Comparison of ENCODE assay signal across 8 mouse cellular contexts in genomic region chr15:82353078-82353744, GRCm38 (mm10). TPM values are rescaled to one million over a fixed set of nuclear protein-coding genes. Genes with fewer than 3 reads are reported as not detected.
DNase-seq lines count a peak whose midpoint lies in the region; ATAC-seq and TF ChIP-seq lines count a peak whose summit lies in the region.

No protein-coding gene starts in this region.

- TF ChIP-seq RAD21 in MEL (IDR thresholded peaks at IDR 0.05; ENCODE audit: low read depth, low read length), result no peak

- peaks cover 9 to 30% of the 10 kb centered on the region in 2 experiments for H3K4me1 ChIP-seq in MEL (ENCODE audit: control insufficient read depth in 1 of 2, insufficient read depth in 2 of 2, low read length in 2 of 2)
- H3K4me1 ChIP-seq in forebrain, postnatal 0 days (ENCODE audit: insufficient read depth), result peaks cover 11% of the 10 kb centered on the region
- H3K4me1 ChIP-seq in liver, embryonic 14.5 days (replicated peaks; ENCODE audit: control insufficient read depth in 2 of 2, insufficient read depth in 2 of 2, low read length in 1 of 2), result peaks cover 32 to 42% of the 10 kb centered on the region in 2 experiments

- no peak for TF ChIP-seq CTCF in MEL (IDR thresholded peaks at IDR 0.05 in 2 of 3, conservative IDR thresholded peaks at IDR 0.05 in 1 of 3; ENCODE audit: control insufficient read depth in 1 of 3, insufficient read depth in 1 of 3, low read depth in 2 of 3, low read length in 3 of 3, poor library complexity in 1 of 3, severe bottlenecking in 1 of 3)
- no peak for TF ChIP-seq CTCF in forebrain, postnatal 0 days (IDR thresholded peaks at IDR 0.05; ENCODE audit: low read depth)
- no peak for TF ChIP-seq CTCF in liver, embryonic 14.5 days (IDR thresholded peaks at IDR 0.05; ENCODE audit: low read depth)

- no peak for TF ChIP-seq EP300 in MEL (IDR thresholded peaks at IDR 0.05; ENCODE audit: low read depth in 1 of 2, low read length in 2 of 2)
- no peak for TF ChIP-seq EP300 in liver, embryonic 14.5 days (IDR thresholded peaks at IDR 0.05; ENCODE audit: low read depth)

- no peak for TF ChIP-seq POLR2A in MEL (IDR thresholded peaks at IDR 0.05; ENCODE audit: control insufficient read depth in 1 of 2, insufficient read depth in 1 of 2, low read depth in 1 of 2, low read length in 2 of 2, poor library complexity in 1 of 2)

- peak overlapping the region; percentile 57 for H3K27ac ChIP-seq in MEL (ENCODE audit: control insufficient read depth, low read depth, low read length)
- H3K27ac ChIP-seq in forebrain, postnatal 0 days (ENCODE audit: low read depth, low read length), result peak overlapping the region; percentile 88; the same call in 1 of the 2 replicates
- H3K27ac ChIP-seq in liver, embryonic 14.5 days, result peak overlapping the region; percentile 67

- H3K27me3 ChIP-seq in MEL (ENCODE audit: control insufficient read depth in 1 of 2, insufficient read depth in 2 of 2, low read length in 2 of 2), result no peaks in the 10 kb centered on the region
- no peaks in the 10 kb centered on the region for H3K27me3 ChIP-seq in forebrain, postnatal 0 days (ENCODE audit: insufficient read depth, low read length)
- H3K27me3 ChIP-seq in liver, embryonic 14.5 days (ENCODE audit: control insufficient read depth, insufficient read depth, low read length), result no peaks in the 10 kb centered on the region

- H3K4me3 ChIP-seq in MEL (ENCODE audit: control insufficient read depth in 1 of 2, insufficient read depth in 1 of 2, low read depth in 2 of 2, low read length in 2 of 2), result peak overlapping the region; percentile 84
- H3K4me3 ChIP-seq in forebrain, postnatal 0 days (ENCODE audit: low read depth, low read length), result peak overlapping the region; percentile 97
- H3K4me3 ChIP-seq in liver, embryonic 14.5 days (ENCODE audit: insufficient read depth in 1 of 2, low read depth in 2 of 2, low read length in 2 of 2), result peak overlapping the region; percentile 80 to 82

- no peak for ATAC-seq in forebrain, postnatal 0 days
- ATAC-seq in liver, embryonic 14.5 days (ENCODE audit: insufficient read depth), result no peak

- peaks cover 28% of the 10 kb centered on the region for H3K79me2 ChIP-seq in MEL (ENCODE audit: control insufficient read depth, insufficient read depth, low read length, poor library complexity)

- H3K9ac ChIP-seq in MEL (ENCODE audit: control insufficient read depth, low read depth, low read length, poor library complexity, severe bottlenecking), result peak overlapping the region; percentile 88
- H3K9ac ChIP-seq in forebrain, postnatal 0 days, result peak overlapping the region; percentile 99
- peak overlapping the region; percentile 98 for H3K9ac ChIP-seq in liver, embryonic 14.5 days (replicated peaks)

- H3K4me2 ChIP-seq in forebrain, postnatal 0 days (ENCODE audit: low read depth), result peak overlapping the region; percentile 78
- H3K4me2 ChIP-seq in liver, embryonic 14.5 days (ENCODE audit: low read depth), result peak overlapping the region; percentile 90

- no peaks in the 10 kb centered on the region for H3K9me3 ChIP-seq in MEL (replicated peaks; ENCODE audit: insufficient read depth, low read length)
- H3K9me3 ChIP-seq in forebrain, postnatal 0 days (ENCODE audit: low read length), result no peaks in the 10 kb centered on the region
- H3K9me3 ChIP-seq in liver, embryonic 14.5 days (ENCODE audit: control insufficient read depth, low read length), result no peaks in the 10 kb centered on the region

- WGBS in forebrain, postnatal 0 days, result 28% methylated on average over 14 of the region's 14 CpGs
- WGBS in liver, embryonic 14.5 days (ENCODE audit: insufficient replicate concordance), result 14% methylated on average over 14 of the region's 14 CpGs

- DNase-seq in kidney, adult 18-20 months, result peak; percentile 45
- no peak for DNase-seq in kidney, postnatal 25 days
- DNase-seq in MEL (ENCODE audit: low read depth, low spot score), result peak; percentile 37
- DNase-seq in forebrain, postnatal 0 days, result no peak
- no peak for DNase-seq in liver, embryonic 14.5 days (ENCODE audit: low read depth in 3 of 3, low spot score in 3 of 3)
- DNase-seq in gastrocnemius, adult 18-20 months (ENCODE audit: low spot score), result no peak
- no peak for DNase-seq in adipocyte (ENCODE audit: low spot score)
- no peak for DNase-seq in testis, postnatal 10 days (ENCODE audit: low spot score)

- peaks cover 0 to 27% of the 10 kb centered on the region in 2 experiments; a peak in 2 of 4 replicates for H3K36me3 ChIP-seq in MEL (ENCODE audit: control insufficient read depth in 1 of 2, insufficient read depth in 2 of 2, low read length in 2 of 2)
- H3K36me3 ChIP-seq in forebrain, postnatal 0 days (ENCODE audit: insufficient read depth), result peaks cover 26% of the 10 kb centered on the region
- peaks cover 32% of the 10 kb centered on the region for H3K36me3 ChIP-seq in liver, embryonic 14.5 days (replicated peaks; ENCODE audit: control insufficient read depth, insufficient read depth, low read depth)

TF ChIP-seq in MEL, 35 proteins besides CTCF, POLR2A, EP300 and RAD21:
- TF ChIP-seq CHD1 (IDR thresholded peaks at IDR 0.05; ENCODE audit: low read depth, low read length) (0 out of 2 replicates have a peak, but pooled peaks have one; percentile 13), ZMIZ1 (IDR thresholded peaks at IDR 0.05; ENCODE audit: low read depth, low read length) (no peak)

RNA-seq across cellular contexts. Expression of gene Ndufa6, which starts 0.9 kb away (rescaled TPM):
- 377 and 417 TPM in 2 replicates for total RNA-seq in MEL (2012; rRNA removed)
- polyA plus RNA-seq in MEL (2012; ENCODE audit: insufficient read depth in 1 of 2, insufficient read length in 2 of 2, low read depth in 1 of 2, low replicate concordance in 2 of 2, missing spikeins in 1 of 2), result 100 to 1,000 TPM in 1 of 2 experiments, not detected in 1; 235 TPM
- 271 and 465 TPM in 2 replicates for total RNA-seq in forebrain, postnatal 0 days (2014; rRNA removed)
- 416 and 528 TPM in 2 replicates for polyA plus RNA-seq in forebrain, postnatal 0 days (2015; fragmentation: Nextera tagmentation; extraction: Ambion mirVana)
- 152 and 288 TPM in 2 replicates for polyA plus RNA-seq in liver, embryonic 14.5 days (2012; rRNA removed)
- 435 and 447 TPM in 2 replicates for polyA plus RNA-seq in liver, embryonic 14.5 days (2014; fragmentation: Nextera tagmentation; extraction: Ambion mirVana)
- total RNA-seq in gastrocnemius, adult 18-20 months (2021), result 100 to 1,000 TPM; 481 to 494 TPM

RNA-seq across cellular contexts. Expression of gene Smdt1, which starts 14.5 kb away (rescaled TPM):
- total RNA-seq in MEL (2012; rRNA removed), result 111 and 132 TPM in 2 replicates
- 100 to 1,000 TPM in 1 of 2 experiments, not detected in 1; 159 TPM for polyA plus RNA-seq in MEL (2012; ENCODE audit: insufficient read depth in 1 of 2, insufficient read length in 2 of 2, low read depth in 1 of 2, low replicate concordance in 2 of 2, missing spikeins in 1 of 2)
- 167 and 208 TPM in 2 replicates for total RNA-seq in forebrain, postnatal 0 days (2014; rRNA removed)
- polyA plus RNA-seq in forebrain, postnatal 0 days (2015; fragmentation: Nextera tagmentation; extraction: Ambion mirVana), result 337 and 359 TPM in 2 replicates
- polyA plus RNA-seq in liver, embryonic 14.5 days (2012; rRNA removed), result 109 and 121 TPM in 2 replicates
- 165 and 178 TPM in 2 replicates for polyA plus RNA-seq in liver, embryonic 14.5 days (2014; fragmentation: Nextera tagmentation; extraction: Ambion mirVana)
- 100 to 1,000 TPM; 123 to 154 TPM for total RNA-seq in gastrocnemius, adult 18-20 months (2021)

RNA-seq across cellular contexts. Expression of gene Pheta2, which starts 14.5 kb away (rescaled TPM):
- total RNA-seq in MEL (2012; rRNA removed), result 25.1 and 34.9 TPM in 2 replicates
- 10 to 100 TPM in 1 of 2 experiments, not detected in 1; 39.3 TPM for polyA plus RNA-seq in MEL (2012; ENCODE audit: insufficient read depth in 1 of 2, insufficient read length in 2 of 2, low read depth in 1 of 2, low replicate concordance in 2 of 2, missing spikeins in 1 of 2)
- 1.4 and 3.5 TPM in 2 replicates for total RNA-seq in forebrain, postnatal 0 days (2014; rRNA removed)
- polyA plus RNA-seq in forebrain, postnatal 0 days (2015; fragmentation: Nextera tagmentation; extraction: Ambion mirVana), result 0.83 and 1.1 TPM in 2 replicates
- polyA plus RNA-seq in liver, embryonic 14.5 days (2012; rRNA removed), result 22.1 and 24.8 TPM in 2 replicates
- polyA plus RNA-seq in liver, embryonic 14.5 days (2014; fragmentation: Nextera tagmentation; extraction: Ambion mirVana), result 18.7 and 22.5 TPM in 2 replicates
- total RNA-seq in gastrocnemius, adult 18-20 months (2021), result under 1 TPM; 0.23 to 0.26 TPM

RNA-seq across cellular contexts. Expression of gene Naga, which starts 14.5 kb away (rescaled TPM):
- total RNA-seq in MEL (2012; rRNA removed), result 23.9 and 26.4 TPM in 2 replicates
- polyA plus RNA-seq in MEL (2012; ENCODE audit: insufficient read depth in 1 of 2, insufficient read length in 2 of 2, low read depth in 1 of 2, low replicate concordance in 2 of 2, missing spikeins in 1 of 2), result 10 to 100 TPM in 1 of 2 experiments, not detected in 1; 59.5 TPM
- 27.0 and 47.5 TPM in 2 replicates for total RNA-seq in forebrain, postnatal 0 days (2014; rRNA removed)
- 26.7 and 33.7 TPM in 2 replicates for polyA plus RNA-seq in forebrain, postnatal 0 days (2015; fragmentation: Nextera tagmentation; extraction: Ambion mirVana)
- polyA plus RNA-seq in liver, embryonic 14.5 days (2012; rRNA removed), result 47.7 and 52.9 TPM in 2 replicates
- 34.2 and 43.3 TPM in 2 replicates for polyA plus RNA-seq in liver, embryonic 14.5 days (2014; fragmentation: Nextera tagmentation; extraction: Ambion mirVana)
- total RNA-seq in gastrocnemius, adult 18-20 months (2021), result 10 to 100 TPM in 1 of 2 experiments, 1 to 10 TPM in 1; 8.7 to 10.0 TPM

RNA-seq across cellular contexts. Expression of gene Cyp2d22, which starts 26.8 kb away (rescaled TPM):
- not detected in 2 replicates for total RNA-seq in MEL (2012; rRNA removed)
- under 1 TPM in 1 of 2 experiments, not detected in 1; 0.10 TPM for polyA plus RNA-seq in MEL (2012; ENCODE audit: insufficient read depth in 1 of 2, insufficient read length in 2 of 2, low read depth in 1 of 2, low replicate concordance in 2 of 2, missing spikeins in 1 of 2)
- total RNA-seq in forebrain, postnatal 0 days (2014; rRNA removed), result 2.1 and 3.1 TPM in 2 replicates
- 1.8 and 1.9 TPM in 2 replicates for polyA plus RNA-seq in forebrain, postnatal 0 days (2015; fragmentation: Nextera tagmentation; extraction: Ambion mirVana)
- 14.9 and 15.5 TPM in 2 replicates for polyA plus RNA-seq in liver, embryonic 14.5 days (2012; rRNA removed)
- 8.4 and 10.0 TPM in 2 replicates for polyA plus RNA-seq in liver, embryonic 14.5 days (2014; fragmentation: Nextera tagmentation; extraction: Ambion mirVana)
- 10 to 100 TPM; 11.6 to 12.4 TPM for total RNA-seq in gastrocnemius, adult 18-20 months (2021)

Comparison
In these comparisons a context has a peak if more than half of its experiments do, and no peak if none do; other contexts are left out.
1. DNase-seq: peak in kidney, adult 18-20 months (single experiment) and MEL (single experiment); none in kidney, postnatal 25 days (0 of 2), forebrain, postnatal 0 days (single experiment), liver, embryonic 14.5 days (0 of 3), gastrocnemius, adult 18-20 months (single experiment), adipocyte (single experiment) and testis, postnatal 10 days (single experiment).
2. Peak in every context shown above with its lines, with median percentiles within 50 percentile points of each other: H3K27ac ChIP-seq, H3K4me3 ChIP-seq and H3K9ac ChIP-seq.